Mouse (Mus musculus): ENCODE results near the gene Mplkip.

DNA sequence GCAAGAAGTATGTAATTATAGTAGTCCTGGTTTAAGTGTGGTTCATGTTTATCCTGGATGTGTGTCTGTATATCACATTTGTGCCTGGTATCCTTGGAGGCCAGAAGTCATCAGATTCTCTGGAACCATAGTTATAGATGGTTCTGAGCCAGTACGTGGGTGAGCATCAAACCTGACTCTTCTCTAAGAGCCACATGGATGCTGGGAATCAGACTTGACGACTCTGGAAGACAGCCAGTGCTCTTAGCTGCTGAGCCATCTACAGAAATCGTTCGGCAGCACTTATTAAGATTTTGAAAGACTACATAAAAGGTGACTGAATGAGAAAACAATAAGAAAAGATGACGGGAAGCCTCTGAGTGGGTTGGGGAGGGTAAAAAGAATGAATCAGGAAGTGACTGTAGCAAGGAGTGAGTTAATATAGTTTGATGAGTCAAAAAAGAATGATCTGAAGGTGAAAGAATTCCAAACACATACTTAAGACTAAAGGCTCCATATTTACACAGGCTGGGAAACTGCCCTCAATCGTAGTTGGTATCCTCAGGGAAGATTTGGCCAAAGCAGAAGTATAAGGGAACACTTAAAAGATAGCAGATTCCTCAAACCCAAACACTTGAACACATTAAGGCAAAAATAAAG is 10.3 kb downstream of the Mplkip start:
- TF ChIP-seq CTCF (IDR thresholded peaks at IDR 0.05; ENCODE audit: low read depth, low read length) (no peak), POLR2A (IDR thresholded peaks at IDR 0.05; ENCODE audit: insufficient read depth, low read length) (no peak)
